Mouse (Mus musculus) small intestine, adult 2 months (tissue): ENCODE results near the gene Slc25a35. TPM values are rescaled to one million over a fixed set of nuclear protein-coding genes. Genes with fewer than 3 reads are reported as not detected.
"Not testable (repeated sequence)": the region's sequence is repeated elsewhere in the genome, so short reads cannot be mapped to it uniquely, and the experiment has no call there.

Experiments
- H3K27ac ChIP-seq: fragments of 200-500 bp; 2 replicates; pipeline ENCODE4 v1.5.1; 2012; ENCODE audit warnings: low read depth, low read length, control low read depth, inconsistent platforms; ENCODE audit not compliant: insufficient read depth
- H3K27me3 ChIP-seq: fragments of 200-500 bp; 2 replicates; pipeline ENCODE4 v1.6.1; 2012; ENCODE audit warnings: mild to moderate bottlenecking, moderate library complexity, low read length, inconsistent platforms; ENCODE audit not compliant: control insufficient read depth, insufficient read depth
- H3K36me3 ChIP-seq: fragments of 200-500 bp; 2 replicates; pipeline ENCODE4 v1.6.1; 2012; ENCODE audit warnings: mild to moderate bottlenecking, low read length, control low read depth, inconsistent platforms; ENCODE audit not compliant: control insufficient read depth, insufficient read depth
- H3K4me1 ChIP-seq: fragments of 200-500 bp; 2 replicates; pipeline ENCODE4 v1.6.1; 2012; ENCODE audit warnings: low read length, inconsistent platforms, mixed read lengths; ENCODE audit not compliant: control insufficient read depth, insufficient read depth, insufficient read length
- H3K4me3 ChIP-seq: fragments of 200-500 bp; 2 replicates; pipeline ENCODE4 v1.5.1; 2012; ENCODE audit warnings: low read depth, mild to moderate bottlenecking, control low read depth, inconsistent platforms, low read length, moderate library complexity
- CTCF ChIP-seq: fragments of 200-500 bp; IDR thresholded peaks from 2 replicates; pipeline ENCODE4 v1.5.1; 2012; ENCODE audit warnings: low read depth, mild to moderate bottlenecking, control low read depth, inconsistent platforms, low read length, moderate library complexity, mixed read lengths; ENCODE audit not compliant: insufficient replicate concordance, insufficient read length; ENCODE audit errors: extremely low read depth
- POLR2A ChIP-seq: fragments of 200-500 bp; IDR thresholded peaks from 2 replicates; pipeline ENCODE4 v1.6.1; 2012; ENCODE audit warnings: low read depth, mild to moderate bottlenecking, control low read depth, inconsistent platforms, low read length, moderate library complexity
- WGBS: fragments of 180-500 bp; shearing (Covaris S2); methylation state at CpG from one replicate; pipeline ENCODE4 v1.1.7; 2018; 5-methylcytosine and 5-hydroxymethylcytosine counted together
- polyA plus RNA-seq: library from polyadenylated mRNA; depleted of rRNA; stranded (reverse); fragments of >200 nt; gene quantifications from 2 replicates; pipeline ENCODE4 v1.2.3, GENCODE M21; 2012; rRNA removed

The Slc25a35 gene
- polyA plus RNA-seq, result 13.7 and 21.5 TPM in 2 replicates

GRCm38 (mm10) chr11:68967337-68968282 is at the start of gene Slc25a35:
Gene Slc25a35, plus strand, starts transcription at chr11:68968131.
- Histone ChIP-seq H3K36me3 (no peaks in the 10 kb centered on the region), H3K27me3 (no peaks in the 10 kb centered on the region), H3K4me1 (peaks cover 9% of the 10 kb centered on the region), H3K4me3 (peak within 1 kb of the TSS; percentile 69), H3K27ac (peak within 1 kb of the TSS; percentile 24)
- WGBS, result under 1% methylated on average over 50 of the region's 50 CpGs
- TF ChIP-seq CTCF, result no peak
- no peak; the same call in 1 of the 2 replicates for TF ChIP-seq POLR2A

DNA sequence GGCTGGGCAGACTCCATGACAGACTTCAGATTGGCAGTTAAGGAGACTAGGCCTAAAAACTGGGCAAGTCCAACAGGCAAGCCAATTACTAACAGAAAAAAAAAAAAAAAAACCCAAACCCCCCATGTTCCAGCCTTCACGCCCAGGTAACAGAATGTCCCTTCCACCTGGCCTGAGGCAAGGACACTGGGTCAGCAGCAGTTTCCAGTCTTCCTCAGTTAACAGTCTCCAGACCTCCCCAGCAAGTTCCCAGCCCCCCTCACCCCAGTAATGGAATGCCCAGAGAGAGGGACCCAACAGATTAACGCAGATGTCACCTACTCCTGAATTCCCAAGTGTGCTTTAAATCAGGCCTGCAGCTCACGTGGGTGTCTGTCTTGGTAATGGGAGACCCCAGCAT is 44.7 kb upstream of the Slc25a35 start:
- no peak for TF ChIP-seq CTCF
- TF ChIP-seq POLR2A, result no peak
- WGBS, result 86% methylated on average over 3 of the region's 3 CpGs
- Histone ChIP-seq H3K27ac (no peak overlapping the region), H3K4me1 (no peaks in the 10 kb centered on the region), H3K4me3 (no peak overlapping the region), H3K27me3 (no peaks in the 10 kb centered on the region), H3K36me3 (no peaks in the 10 kb centered on the region)

GRCm38 (mm10) chr11:68924749-68925148 is 43.2 kb upstream of the Slc25a35 start:
- H3K4me3 ChIP-seq, result no peak overlapping the region
- no peak overlapping the region for H3K27ac ChIP-seq
- no peaks in the 10 kb centered on the region for H3K36me3 ChIP-seq
- no peaks in the 10 kb centered on the region for H3K27me3 ChIP-seq
- H3K4me1 ChIP-seq, result no peaks in the 10 kb centered on the region
- 86% methylated on average over 2 of the region's 2 CpGs for WGBS
- TF ChIP-seq POLR2A, result no peak
- no peak for TF ChIP-seq CTCF

GRCm38 (mm10) chr11:68926981-68927380 is 41.0 kb upstream of the Slc25a35 start, which contains the start of gene Odf4:
Gene Odf4, minus strand, starts transcription at chr11:68927081.
- H3K4me3 ChIP-seq, result no peak within 1 kb of the TSS
- H3K27ac ChIP-seq, result no peak within 1 kb of the TSS
- no peaks in the 10 kb centered on the region for H3K27me3 ChIP-seq
- H3K4me1 ChIP-seq, result no peaks in the 10 kb centered on the region
- WGBS, result 79% methylated on average over 3 of the region's 3 CpGs
- TF ChIP-seq POLR2A (no peak), CTCF (no peak)
- H3K36me3 ChIP-seq, result no peaks in the 10 kb centered on the region

- no peak overlapping the region for H3K4me3 ChIP-seq
- H3K4me1 ChIP-seq, result no peaks in the 10 kb centered on the region
- no peaks in the 10 kb centered on the region for H3K27me3 ChIP-seq
- WGBS, result 29% methylated on average over 6 of the region's 6 CpGs
- H3K27ac ChIP-seq, result no peak overlapping the region
- no peak for TF ChIP-seq CTCF
- TF ChIP-seq POLR2A, result no peak
- H3K36me3 ChIP-seq, result no peaks in the 10 kb centered on the region
Observed at GRCm38 (mm10) chr11:68929947-68930346, 38.0 kb upstream of the Slc25a35 start.

DNA sequence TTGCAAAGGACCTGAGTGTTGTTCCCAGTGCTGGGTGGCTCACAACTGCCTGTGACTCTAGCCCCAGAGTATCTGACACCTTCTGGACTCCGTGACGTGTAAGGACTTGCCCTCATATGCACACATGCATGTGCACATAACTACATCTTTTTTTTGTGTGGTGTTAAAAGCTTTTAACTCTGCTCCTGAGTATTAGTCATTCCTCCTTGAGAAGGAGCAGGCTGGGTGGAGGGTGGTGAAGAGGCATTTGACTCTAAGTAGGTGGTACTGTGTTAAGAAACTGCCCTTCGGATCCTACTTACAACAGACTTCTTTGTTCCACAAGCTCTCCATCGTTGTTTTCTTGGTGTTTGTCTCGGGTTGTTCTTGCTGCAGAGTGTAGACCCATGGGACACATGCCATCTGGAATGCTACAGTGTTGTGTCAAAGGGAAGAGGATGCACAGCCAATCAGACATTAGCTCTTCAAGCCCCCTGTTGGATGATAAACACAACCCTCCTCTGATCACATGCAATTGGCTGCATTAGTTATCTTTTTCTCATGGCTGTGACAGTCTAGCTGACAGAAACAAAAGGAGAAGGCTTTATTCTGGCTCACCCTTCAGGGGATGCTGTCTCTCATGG is 33.9 kb upstream of the Slc25a35 start:
- Histone ChIP-seq H3K4me3 (no peak overlapping the region), H3K27ac (no peak overlapping the region), H3K4me1 (no peaks in the 10 kb centered on the region), H3K27me3 (no peaks in the 10 kb centered on the region), H3K36me3 (no peaks in the 10 kb centered on the region)
- WGBS, result 75% methylated on average over 5 of the region's 5 CpGs
- no peak for TF ChIP-seq POLR2A
- TF ChIP-seq CTCF, result no peak

DNA sequence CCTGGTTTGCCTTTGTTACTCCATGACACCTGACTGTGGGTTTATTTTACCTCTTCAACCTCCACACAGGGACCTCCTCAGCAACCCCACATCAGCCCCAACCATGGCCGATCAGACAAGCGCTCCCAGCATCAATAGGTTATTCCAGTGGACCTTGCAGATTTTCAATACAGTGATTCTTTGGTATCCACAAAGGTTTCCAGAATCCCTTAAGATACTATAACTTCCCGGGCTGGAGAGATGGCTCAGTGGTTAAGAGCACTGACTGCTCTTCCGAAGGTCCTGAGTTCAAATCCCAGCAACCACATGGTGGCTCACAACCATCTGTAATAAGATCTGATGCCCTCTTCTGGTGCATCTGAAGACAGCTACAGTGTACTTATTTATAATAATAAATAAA is 31.0 kb upstream of the Slc25a35 start:
- H3K4me3 ChIP-seq, H3K27ac ChIP-seq, H3K36me3 ChIP-seq, H3K4me1 ChIP-seq, H3K27me3 ChIP-seq: not testable (repeated sequence)
- WGBS, result 87% methylated on average over 4 of the region's 4 CpGs
